Mouse (Mus musculus) liver, embryonic 16.5 days (tissue): ENCODE data around the gene Ndufaf2. TPM values are rescaled to one million over a fixed set of nuclear protein-coding genes. Genes with fewer than 3 reads are reported as not detected.
A peak's percentile ranks its signal among the peaks of the same experiment; 100 is the strongest.

Experiments used
- ATAC-seq: fragments of 200-750 bp; cut with Nextera tagmentation; 2 replicates; pipeline ENCODE4 v1.8.0; 2017; ENCODE audit warnings: low read depth, mild to moderate bottlenecking, moderate number of reproducible peaks, moderate library complexity
- H3K27ac ChIP-seq: fragments of 300-500 bp; sonication (generic); 2 replicates; pipeline ENCODE4 v1.5.1; 2014; ENCODE audit warnings: mild to moderate bottlenecking, low read length
- H3K27me3 ChIP-seq: fragments of 300-500 bp; sonication (generic); 2 replicates; pipeline ENCODE4 v1.6.1; 2014; ENCODE audit warnings: low read depth, low read length, mixed read lengths; ENCODE audit not compliant: control insufficient read depth, insufficient read depth
- H3K36me3 ChIP-seq: fragments of 300-500 bp; sonication (generic); 2 replicates; pipeline ENCODE4 v1.6.1; 2014; ENCODE audit warnings: mild to moderate bottlenecking; ENCODE audit not compliant: control insufficient read depth, insufficient read depth
- H3K4me1 ChIP-seq: fragments of 300-500 bp; sonication (generic); 2 replicates; pipeline ENCODE4 v1.6.1; 2014; ENCODE audit warnings: low read depth, low read length, mixed read lengths; ENCODE audit not compliant: control insufficient read depth
- H3K4me2 ChIP-seq: fragments of 300-500 bp; sonication (generic); 2 replicates; pipeline ENCODE4 v1.6.1; 2014; ENCODE audit warnings: low read depth, low read length, mixed read lengths
- H3K4me3 ChIP-seq: fragments of 300-500 bp; sonication (generic); 2 replicates; pipeline ENCODE4 v1.5.1; 2014; ENCODE audit warnings: low read depth, mild to moderate bottlenecking, low read length
- H3K9ac ChIP-seq: fragments of 300-500 bp; sonication (generic); 2 replicates; pipeline ENCODE4 v1.6.1; 2014; ENCODE audit warnings: low read depth, low read length
- H3K9me3 ChIP-seq: fragments of 300-500 bp; sonication (generic); replicated peaks from 2 replicates; pipeline ENCODE4 v1.6.1; 2016; ENCODE audit warnings: low read length; ENCODE audit not compliant: control insufficient read depth
- WGBS: fragments of 180-500 bp; shearing (Covaris S2); extraction: QIAGEN DNeasy Blood & Tissue Kit; methylation state at CpG from one replicate; pipeline ENCODE4 v1.1.7; 2014; ENCODE audit not compliant: insufficient replicate concordance; 5-methylcytosine and 5-hydroxymethylcytosine counted together
- polyA plus RNA-seq: library from polyadenylated mRNA; unstranded; fragments of >200 nt; fragmentation: Nextera tagmentation; extraction: Ambion mirVana; gene quantifications from 2 replicates; pipeline ENCODE4 v1.2.1, GENCODE M21; 2015

Gene Ndufaf2
- polyA plus RNA-seq, 1 experiment from 2014 or later, result 21.5 TPM

DNA sequence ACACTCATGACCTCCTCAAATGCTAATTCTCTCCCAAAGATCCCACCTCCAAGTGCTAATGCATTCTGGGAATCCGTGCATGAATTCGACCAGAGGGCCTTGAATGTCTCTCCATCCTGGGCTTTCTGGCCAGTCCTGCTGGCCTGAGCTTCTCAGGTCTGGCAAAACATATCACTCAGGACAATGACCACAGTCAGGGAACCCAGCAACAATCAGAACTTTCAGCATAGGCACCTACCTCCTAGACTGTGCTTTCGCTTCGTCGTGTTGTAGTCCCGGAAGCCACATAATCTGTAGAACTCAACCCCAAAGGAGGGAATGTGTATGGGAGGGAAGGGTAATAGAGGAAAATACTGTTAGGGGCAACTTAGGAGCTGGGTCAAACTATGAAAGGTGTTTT lies 179.0 kb downstream of the Ndufaf2 start:
- 78% methylated on average over 6 of the region's 6 CpGs for WGBS

DNA sequence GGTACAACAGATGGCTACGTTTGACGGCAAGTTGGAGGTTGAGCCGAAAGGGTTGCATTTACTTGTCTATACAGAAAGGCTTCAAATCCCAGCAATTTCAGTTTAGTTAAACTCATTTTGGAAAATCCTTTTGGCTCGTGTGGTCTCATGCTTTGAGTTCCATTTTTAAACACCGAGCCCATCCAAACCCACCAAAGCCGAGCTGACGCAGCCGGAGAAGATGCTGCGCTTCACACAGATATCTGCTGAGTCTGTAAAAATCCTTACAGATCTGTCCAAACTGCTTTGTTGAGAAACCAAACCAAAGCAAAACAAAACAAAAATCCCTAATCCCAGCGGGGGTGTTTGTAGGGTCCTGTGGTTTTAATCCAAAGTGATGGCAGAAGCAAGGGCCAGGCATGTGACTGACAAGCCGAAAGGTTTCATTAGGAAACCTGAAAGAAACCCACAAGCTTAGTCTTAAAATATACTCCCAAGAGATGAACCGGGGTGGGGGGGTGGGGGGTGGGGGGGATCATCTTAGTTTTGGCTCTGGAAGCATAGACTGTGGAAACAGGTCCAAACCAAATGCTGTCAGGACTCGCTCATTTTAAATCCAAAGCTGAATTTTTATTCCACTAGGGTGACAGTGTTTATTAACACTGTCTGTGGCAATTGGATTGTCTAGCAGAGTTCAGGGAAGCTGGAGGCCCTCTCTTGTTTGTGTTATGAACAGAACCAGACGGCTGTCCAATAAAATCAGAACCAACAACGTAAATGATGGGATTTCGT lies 181.4 kb downstream of the Ndufaf2 start:
- H3K4me1 ChIP-seq, result no peaks in the 10 kb centered on the region
- no peak overlapping the region for H3K4me2 ChIP-seq
- no peaks in the 10 kb centered on the region for H3K9me3 ChIP-seq
- H3K27me3 ChIP-seq, result no peaks in the 10 kb centered on the region
- H3K36me3 ChIP-seq, result no peaks in the 10 kb centered on the region
- no peak overlapping the region for H3K4me3 ChIP-seq
- H3K9ac ChIP-seq, result no peak overlapping the region
- H3K27ac ChIP-seq, result no peak overlapping the region
- ATAC-seq, result no peak
- 77% methylated on average over 16 of the region's 16 CpGs for WGBS

More for the DNA sequence above, 179.0 kb downstream of the Ndufaf2 start:
- no peaks in the 10 kb centered on the region for H3K27me3 ChIP-seq
- H3K36me3 ChIP-seq, result no peaks in the 10 kb centered on the region
- no peak for ATAC-seq
- no peak overlapping the region for H3K9ac ChIP-seq
- H3K4me3 ChIP-seq, result no peak overlapping the region
- no peak overlapping the region for H3K27ac ChIP-seq
- H3K4me1 ChIP-seq, result no peaks in the 10 kb centered on the region
- H3K9me3 ChIP-seq, result peaks cover 2% of the 10 kb centered on the region
- no peak overlapping the region for H3K4me2 ChIP-seq

DNA sequence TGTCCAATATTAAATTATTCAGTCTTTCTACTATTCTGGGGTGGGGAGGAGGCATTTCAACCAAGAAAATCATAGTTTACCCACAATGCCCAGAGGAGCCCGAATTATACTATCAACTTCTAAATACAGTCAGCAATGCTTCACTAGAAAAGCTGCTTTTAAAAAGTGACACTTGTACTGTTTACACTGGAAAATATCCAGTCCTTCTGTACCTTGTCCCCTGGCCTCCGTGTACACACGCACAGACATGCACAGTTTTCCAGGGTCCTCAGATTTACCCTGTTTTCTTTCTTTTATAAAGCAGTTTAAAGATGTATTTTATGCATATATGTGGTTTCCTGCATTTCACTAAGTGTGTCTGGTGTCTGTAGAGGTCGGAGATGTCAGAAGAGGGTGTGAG lies 186.0 kb downstream of the Ndufaf2 start:
- H3K9ac ChIP-seq, result no peak overlapping the region
- H3K27ac ChIP-seq, result no peak overlapping the region
- H3K36me3 ChIP-seq, result no peaks in the 10 kb centered on the region
- peak; percentile 81 for ATAC-seq
- no peaks in the 10 kb centered on the region for H3K27me3 ChIP-seq
- 46% methylated on average over 4 of the region's 4 CpGs for WGBS
- H3K4me3 ChIP-seq, result no peak overlapping the region
- H3K9me3 ChIP-seq, result no peaks in the 10 kb centered on the region
- H3K4me1 ChIP-seq, result peaks cover 2% of the 10 kb centered on the region; the same call in 1 of the 2 replicates
- no peak overlapping the region for H3K4me2 ChIP-seq

DNA sequence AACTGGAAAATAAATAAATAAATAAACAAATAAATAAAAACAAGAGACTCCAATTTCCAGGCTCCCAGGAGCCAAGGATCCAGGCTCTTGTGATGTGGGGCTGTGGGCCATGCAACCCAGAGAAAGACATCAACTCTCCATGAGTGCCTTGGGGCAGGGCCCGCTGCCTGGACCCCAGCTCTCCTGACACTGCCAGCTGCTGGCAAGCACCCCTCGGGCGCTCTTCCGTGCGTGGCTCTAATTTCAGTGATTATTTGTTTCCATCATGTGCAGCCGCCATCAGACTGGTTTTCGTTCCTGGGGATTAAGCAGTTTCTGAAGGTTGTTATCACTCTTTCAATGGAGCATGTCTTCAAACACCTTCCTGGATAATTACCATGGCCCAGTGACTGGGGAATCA lies 186.6 kb downstream of the Ndufaf2 start:
- ATAC-seq, result no peak
- H3K27ac ChIP-seq, result no peak overlapping the region
- H3K9ac ChIP-seq, result no peak overlapping the region
- no peak overlapping the region for H3K4me2 ChIP-seq
- H3K27me3 ChIP-seq, result no peaks in the 10 kb centered on the region
- no peak overlapping the region for H3K4me3 ChIP-seq
- peaks cover 2% of the 10 kb centered on the region; the same call in 1 of the 2 replicates for H3K4me1 ChIP-seq
- WGBS, result 70% methylated on average over 7 of the region's 7 CpGs
- H3K9me3 ChIP-seq, result no peaks in the 10 kb centered on the region
- no peaks in the 10 kb centered on the region for H3K36me3 ChIP-seq

DNA sequence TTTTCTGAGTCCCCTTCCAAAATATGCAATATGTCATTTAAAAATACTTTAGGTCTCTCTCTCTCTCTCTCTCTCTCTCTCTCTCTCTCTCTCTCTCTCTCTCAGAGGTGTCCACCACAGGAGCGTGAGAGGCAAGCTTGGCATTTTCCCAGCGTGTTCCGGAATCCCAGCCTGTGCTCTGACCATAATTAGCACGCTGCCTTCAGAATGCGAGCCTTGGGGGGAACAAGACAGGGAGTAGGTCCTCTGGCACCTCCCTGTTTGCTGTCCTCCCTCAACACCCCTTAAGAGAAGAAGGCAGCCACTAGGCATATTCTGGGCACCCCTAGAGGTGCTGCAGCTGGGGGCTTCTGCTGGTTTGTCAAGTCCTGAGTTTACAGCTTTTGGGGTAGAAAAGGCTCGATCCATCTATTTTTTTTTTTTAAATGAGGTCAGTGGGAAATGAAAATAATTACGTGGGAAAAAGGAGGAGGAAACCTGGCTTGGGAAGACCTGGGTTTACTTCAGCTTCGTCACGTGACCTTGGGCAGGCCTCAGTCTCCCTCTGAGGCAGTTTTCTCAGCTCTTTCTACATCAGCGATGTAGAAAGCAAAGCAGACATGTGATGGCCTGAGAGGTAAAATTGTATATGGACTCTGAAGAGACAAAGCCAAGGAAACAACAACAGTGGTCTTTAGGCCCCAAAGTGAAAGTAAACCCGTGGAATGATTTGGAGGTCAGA lies 187.8 kb downstream of the Ndufaf2 start:
- Histone ChIP-seq H3K27me3 (no peaks in the 10 kb centered on the region), H3K9ac (no peak overlapping the region), H3K4me2 (no peak overlapping the region), H3K36me3 (no peaks in the 10 kb centered on the region), H3K4me3 (no peak overlapping the region), H3K4me1 (peaks cover 2% of the 10 kb centered on the region; the same call in 1 of the 2 replicates), H3K9me3 (no peaks in the 10 kb centered on the region), H3K27ac (no peak overlapping the region)
- 62% methylated on average over 11 of the region's 11 CpGs for WGBS
- ATAC-seq, result no peak

DNA sequence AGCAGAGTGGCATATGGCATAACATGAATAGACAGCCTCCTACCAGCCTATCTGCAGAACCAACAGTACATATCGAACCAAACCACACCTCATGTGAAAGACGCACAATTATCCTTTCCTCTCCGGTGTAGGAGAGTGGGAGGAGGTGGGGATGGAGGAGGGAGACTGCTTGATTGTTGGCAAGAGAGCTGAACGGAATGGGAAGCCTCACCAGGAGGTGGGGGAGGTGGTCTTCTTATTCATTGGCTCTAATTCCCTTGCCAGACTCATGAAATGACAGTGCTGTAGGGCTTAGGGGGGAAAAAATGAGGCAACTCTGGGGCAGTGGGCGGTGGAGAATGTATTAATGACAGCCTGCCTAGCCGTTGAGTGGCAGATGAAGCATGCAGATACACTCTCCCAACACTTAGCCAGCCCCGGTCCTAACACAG lies 188.4 kb downstream of the Ndufaf2 start:
- peaks cover 2% of the 10 kb centered on the region; the same call in 1 of the 2 replicates for H3K4me1 ChIP-seq
- no peak overlapping the region for H3K4me3 ChIP-seq
- no peak for ATAC-seq
- H3K27me3 ChIP-seq, result no peaks in the 10 kb centered on the region
- no peaks in the 10 kb centered on the region for H3K36me3 ChIP-seq
- no peaks in the 10 kb centered on the region for H3K9me3 ChIP-seq
- H3K4me2 ChIP-seq, result no peak overlapping the region
- no peak overlapping the region for H3K9ac ChIP-seq
- H3K27ac ChIP-seq, result no peak overlapping the region
- WGBS, result 41% methylated on average over 7 of the region's 7 CpGs

DNA sequence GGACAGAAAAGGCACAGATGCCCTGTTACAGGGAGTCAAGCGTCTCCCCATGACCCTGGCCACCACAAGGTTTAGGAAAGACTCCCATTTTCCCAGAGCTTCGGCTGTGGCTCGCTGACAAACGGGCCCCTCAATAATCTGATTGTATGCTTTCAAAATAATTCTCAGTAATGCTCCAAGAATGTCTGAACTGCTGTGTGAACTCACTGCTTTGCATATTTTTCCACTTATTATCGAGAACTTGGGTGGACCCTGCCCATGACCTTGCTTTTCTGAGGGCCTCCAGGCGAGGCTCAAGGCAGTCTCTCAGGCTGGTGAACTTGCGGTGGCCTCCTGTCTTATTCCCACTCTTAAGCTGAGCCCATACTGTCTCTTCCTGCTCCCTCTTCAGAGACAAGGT lies 193.8 kb downstream of the Ndufaf2 start:
- Histone ChIP-seq H3K4me3 (no peak overlapping the region), H3K4me2 (no peak overlapping the region), H3K9ac (no peak overlapping the region), H3K27me3 (no peaks in the 10 kb centered on the region), H3K36me3 (no peaks in the 10 kb centered on the region), H3K4me1 (no peaks in the 10 kb centered on the region), H3K27ac (no peak overlapping the region), H3K9me3 (no peaks in the 10 kb centered on the region)
- no peak for ATAC-seq
- 59% methylated on average over 7 of the region's 7 CpGs for WGBS

DNA sequence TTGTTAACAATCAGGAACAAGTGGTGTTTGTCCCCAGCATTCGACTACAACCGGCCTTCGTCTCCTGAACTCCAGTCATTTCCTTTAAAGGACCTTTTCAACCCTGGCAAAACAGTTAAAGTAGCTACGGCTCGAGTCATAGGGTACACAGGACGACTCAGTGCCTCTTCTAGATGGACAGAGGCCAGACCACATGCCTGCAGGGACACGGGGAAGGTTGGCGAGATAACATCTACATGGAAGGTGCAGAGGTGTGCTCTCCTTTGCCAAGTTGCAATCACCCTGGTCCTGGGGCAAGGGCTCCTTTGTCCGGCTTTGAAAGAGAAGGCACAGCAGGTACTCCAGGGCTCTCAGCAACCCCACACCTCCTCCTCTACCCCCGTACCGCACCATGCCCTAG lies 195.0 kb downstream of the Ndufaf2 start:
- H3K9me3 ChIP-seq, result no peaks in the 10 kb centered on the region
- no peaks in the 10 kb centered on the region for H3K27me3 ChIP-seq
- 56% methylated on average over 11 of the region's 11 CpGs for WGBS
- no peak for ATAC-seq
- H3K4me1 ChIP-seq, result no peaks in the 10 kb centered on the region
- no peak overlapping the region for H3K9ac ChIP-seq
- no peaks in the 10 kb centered on the region for H3K36me3 ChIP-seq
- no peak overlapping the region for H3K27ac ChIP-seq
- H3K4me3 ChIP-seq, result no peak overlapping the region
- no peak overlapping the region for H3K4me2 ChIP-seq

DNA sequence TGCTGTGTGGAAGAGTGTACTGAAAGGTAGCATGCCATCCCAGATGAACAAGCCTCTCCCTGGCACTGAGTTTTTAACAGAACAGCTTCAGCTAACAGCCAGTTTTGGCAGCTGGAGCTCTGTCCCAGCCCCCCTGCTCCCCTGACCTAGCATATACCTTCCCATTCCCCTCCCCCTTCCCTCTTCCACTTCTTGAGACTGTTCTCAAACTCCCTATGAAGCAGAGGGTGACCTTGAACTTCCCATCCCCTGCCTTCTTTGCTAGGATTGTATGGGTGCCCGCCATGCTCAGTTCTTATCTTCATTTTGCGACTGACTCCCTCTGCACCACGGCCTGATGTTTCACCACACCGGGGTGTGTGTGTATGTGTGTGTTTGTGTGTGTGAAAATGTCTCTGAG lies 195.7 kb downstream of the Ndufaf2 start:
- H3K9ac ChIP-seq, result no peak overlapping the region
- ATAC-seq, result no peak
- H3K4me1 ChIP-seq, result no peaks in the 10 kb centered on the region
- no peak overlapping the region for H3K4me3 ChIP-seq
- no peak overlapping the region for H3K27ac ChIP-seq
- 41% methylated on average over 4 of the region's 4 CpGs for WGBS
- no peak overlapping the region for H3K4me2 ChIP-seq
- H3K36me3 ChIP-seq, result no peaks in the 10 kb centered on the region
- H3K9me3 ChIP-seq, result no peaks in the 10 kb centered on the region
- no peaks in the 10 kb centered on the region for H3K27me3 ChIP-seq
